Mouse (Mus musculus): ENCODE results near the gene Slc27a1.

DNA sequence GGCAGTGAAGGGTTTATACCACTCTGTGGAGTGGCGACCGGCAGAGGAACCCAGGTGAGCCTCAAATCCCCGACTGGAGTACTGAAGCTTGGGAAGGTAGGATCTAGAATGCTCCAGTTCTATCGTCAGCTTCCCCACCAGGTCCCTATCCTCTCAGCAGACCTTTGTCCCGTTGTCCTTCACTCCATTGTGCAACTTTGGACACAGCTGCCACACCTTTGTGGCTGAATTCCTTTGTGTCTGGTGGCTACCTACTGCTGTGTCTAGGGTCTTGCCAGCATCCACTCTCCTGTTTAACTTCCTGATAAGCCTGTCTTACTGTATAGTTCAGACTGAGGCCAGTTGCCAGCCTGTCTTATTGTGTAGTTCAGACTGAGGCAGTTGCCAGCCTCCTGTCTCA, 43.5 kb downstream of the Slc27a1 start:
- no peak for TF ChIP-seq CTCF (IDR thresholded peaks at IDR 0.05; ENCODE audit: low read depth, low read length)
- TF ChIP-seq EP300 (IDR thresholded peaks at IDR 0.05; ENCODE audit: insufficient read depth, low read depth, low read length) = 0 out of 2 replicates have a peak, but pooled peaks have one; percentile 32
